Mouse (Mus musculus) left cerebral cortex, adult 8-10 months (tissue): ENCODE measurements around the gene Wrnip1. TPM values are rescaled to one million over a fixed set of nuclear protein-coding genes. Genes with fewer than 3 reads are reported as not detected.

ENCODE experiments used
- DNase-seq, 2 experiments: peaks; one replicate each; pipeline ENCODE4 v3.0.0; 2022; ENCODE audit warnings: low spot score in 2 of 2
- total RNA-seq, 4 experiments: library from RNA; stranded (reverse); gene quantifications; 2 replicates each; pipeline ENCODE4 v1.2.4; 2022

The Wrnip1 gene
- 10 to 100 TPM; 53.1 to 65.3 (median 59.2) TPM for total RNA-seq

DNA sequence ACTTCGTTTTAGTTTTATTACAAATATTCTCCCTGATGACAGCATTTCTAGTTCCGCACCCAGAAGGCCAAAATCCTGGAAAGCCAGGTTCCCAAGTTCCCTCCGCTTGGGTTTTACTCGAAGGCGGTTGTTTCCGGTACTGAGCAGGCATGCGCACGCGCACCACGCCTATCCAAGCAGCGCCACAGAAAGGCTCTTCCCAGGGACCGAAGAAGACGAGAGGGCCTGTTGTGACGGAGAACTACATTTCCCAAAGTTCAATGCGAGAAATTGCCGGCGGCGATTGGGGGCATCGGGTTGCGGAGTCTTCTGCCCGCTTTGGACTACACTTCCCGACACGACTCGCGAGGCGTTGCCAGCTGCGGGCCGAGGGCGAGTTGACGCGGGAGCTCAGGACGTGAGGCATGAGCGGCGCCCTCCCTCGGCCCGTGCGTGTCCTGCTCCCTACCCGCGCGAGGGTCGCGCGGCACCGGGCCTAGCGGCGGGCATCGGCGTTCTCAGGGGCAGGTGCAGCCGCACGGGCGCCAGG, at the start of gene Wrnip1:
Gene Wrnip1 (plus strand): TSS at position 346 of the 529 bp plus-strand sequence.
- DNase-seq, result peak; percentile 89 to 99

DNA sequence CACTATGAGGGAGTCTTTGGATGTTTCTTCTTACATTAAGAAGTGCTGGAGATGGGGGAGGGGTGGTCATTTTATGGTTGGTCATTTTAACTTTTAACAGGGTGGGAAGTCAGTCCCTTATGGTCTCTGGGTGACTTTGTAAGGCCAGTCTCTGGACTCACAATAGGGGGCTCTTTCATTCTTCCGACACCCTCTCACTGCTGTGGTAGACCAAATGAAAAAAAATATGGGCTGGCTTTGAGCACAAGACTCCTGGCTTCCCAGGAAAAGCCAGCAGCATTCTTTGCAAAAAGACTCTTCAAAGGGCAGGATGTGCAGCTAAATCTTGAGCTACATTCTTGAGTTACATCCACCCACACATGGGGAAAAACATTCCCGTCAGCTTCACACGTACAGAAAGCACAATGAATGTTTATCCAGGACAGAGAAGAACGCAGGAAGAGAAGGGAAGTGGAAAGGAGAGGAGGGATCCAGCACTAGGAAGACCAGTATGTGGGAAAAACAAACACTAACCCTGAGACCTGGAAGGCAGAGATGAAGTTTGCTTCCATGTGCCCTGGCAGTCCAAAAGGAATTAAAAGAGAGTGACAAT, 49.7 kb upstream of the Wrnip1 start:
- DNase-seq, result no peak

DNA sequence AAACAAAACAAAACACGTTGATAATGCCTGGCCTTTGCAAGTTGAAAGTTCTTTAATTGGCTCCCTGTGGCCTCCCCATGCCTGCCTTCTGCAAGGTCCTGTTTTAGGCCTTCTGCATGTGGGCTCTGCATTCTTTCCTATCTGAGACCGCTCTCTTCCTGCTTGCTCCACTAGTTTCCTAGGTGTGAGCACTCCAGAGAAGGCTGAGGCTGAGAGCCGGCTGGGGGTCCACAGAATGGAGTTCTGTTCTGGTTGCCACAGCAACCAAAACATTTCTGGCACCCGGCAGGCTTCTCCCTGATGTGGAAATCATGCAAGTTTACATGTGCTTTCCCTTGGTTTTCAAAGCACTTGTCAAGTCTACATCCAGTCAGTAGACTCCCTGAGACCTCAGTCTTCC, 42.8 kb upstream of the Wrnip1 start:
- DNase-seq, result no peak

GRCm38 (mm10) chr13:32760795-32761194, 41.0 kb upstream of the Wrnip1 start:
- DNase-seq, result no peak

GRCm38 (mm10) chr13:32763141-32763540, 38.7 kb upstream of the Wrnip1 start:
- no peak for DNase-seq

GRCm38 (mm10) chr13:32764448-32764847, 37.4 kb upstream of the Wrnip1 start:
- no peak for DNase-seq

GRCm38 (mm10) chr13:32768104-32768503, 33.7 kb upstream of the Wrnip1 start:
- DNase-seq, result peak in 1 of 2 experiments; percentile 10

DNA sequence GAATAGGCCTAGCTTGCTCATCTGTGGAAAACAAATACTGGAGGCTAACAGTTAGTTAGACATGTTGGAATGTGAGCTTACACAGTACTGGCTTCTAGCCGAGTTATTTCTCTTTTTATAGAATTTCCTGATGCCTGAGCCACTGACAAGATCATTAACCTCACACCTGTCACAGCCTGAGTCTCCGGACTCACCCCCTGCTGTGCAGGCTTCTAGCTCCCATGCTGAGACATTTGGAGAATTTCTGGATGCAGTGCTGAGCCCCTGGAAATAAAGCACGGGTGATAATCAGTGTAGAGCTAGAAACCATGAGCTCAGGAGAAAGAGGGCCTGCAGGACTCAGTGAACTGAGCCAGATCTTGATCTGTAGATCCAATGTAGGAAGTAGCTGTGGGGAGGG, 31.9 kb upstream of the Wrnip1 start:
- DNase-seq, result no peak

DNA sequence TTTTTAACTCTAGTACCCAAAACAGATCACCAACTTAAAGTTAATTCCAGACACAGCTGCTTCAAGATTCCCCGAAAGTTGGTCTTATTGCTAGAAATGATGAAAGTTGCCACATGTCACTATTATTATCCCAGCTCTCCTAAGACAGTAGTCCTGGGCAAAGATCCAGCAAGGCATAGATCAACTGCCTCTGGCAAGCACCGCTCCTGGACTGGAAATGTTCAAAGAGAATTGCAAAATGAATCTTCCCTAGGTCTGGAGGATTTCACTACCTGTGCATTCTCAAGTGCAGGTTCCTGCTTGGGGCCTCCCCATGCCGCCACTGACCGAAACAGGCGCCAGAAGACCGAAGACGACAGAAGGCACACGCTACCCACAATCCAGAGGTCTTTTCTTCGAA, 25.9 kb upstream of the Wrnip1 start:
- DNase-seq, result no peak

- DNase-seq, result no peak
Observed at GRCm38 (mm10) chr13:32776350-32776749, 25.5 kb upstream of the Wrnip1 start.

- no peak for DNase-seq
Observed at GRCm38 (mm10) chr13:32778861-32779260, 23.0 kb upstream of the Wrnip1 start.

DNA sequence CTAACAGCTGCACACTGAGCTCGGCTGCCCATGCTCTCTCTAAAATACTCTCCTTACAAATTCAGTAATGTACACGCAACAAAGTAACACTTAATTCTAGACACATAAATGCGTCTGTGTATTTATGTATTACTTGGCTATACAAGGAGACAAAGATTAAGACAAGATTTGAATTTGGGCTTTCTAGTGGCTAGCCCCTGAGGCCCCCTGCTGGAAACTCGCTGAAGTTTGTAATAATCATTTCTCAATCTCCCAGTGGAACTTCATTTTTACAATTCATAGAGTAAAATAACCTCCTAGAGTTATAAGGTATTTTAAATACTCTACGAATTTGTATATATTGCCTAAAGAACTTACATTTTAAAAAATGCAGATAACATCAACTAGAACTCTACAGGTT, 18.8 kb upstream of the Wrnip1 start:
- DNase-seq, result no peak

DNA sequence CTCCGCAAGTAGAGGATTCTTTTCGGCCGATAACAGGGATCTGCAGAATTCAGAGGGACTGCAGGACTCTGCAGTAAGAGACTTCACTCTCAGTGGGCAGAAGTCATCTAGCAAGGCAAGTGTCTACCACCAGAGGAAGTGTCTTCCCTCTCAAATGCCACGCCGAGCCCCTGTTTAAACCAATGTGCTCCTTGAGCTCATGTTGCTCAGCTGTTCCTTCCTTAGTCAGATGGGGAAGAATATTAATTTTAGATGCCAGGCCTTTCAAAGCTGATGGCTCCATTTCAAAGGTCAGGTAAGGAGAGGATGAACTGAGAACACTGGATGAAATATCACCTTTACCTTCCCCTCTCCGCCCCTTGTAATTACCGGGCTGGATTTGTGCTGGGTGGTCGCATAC, 18.0 kb upstream of the Wrnip1 start, which contains the start of gene Mylk4:
Gene Mylk4 (minus strand): TSS at position 139 of the 400 bp plus-strand sequence.
- DNase-seq, result no peak

- no peak for DNase-seq
Observed at GRCm38 (mm10) chr13:32787584-32787983, 14.3 kb upstream of the Wrnip1 start.

DNA sequence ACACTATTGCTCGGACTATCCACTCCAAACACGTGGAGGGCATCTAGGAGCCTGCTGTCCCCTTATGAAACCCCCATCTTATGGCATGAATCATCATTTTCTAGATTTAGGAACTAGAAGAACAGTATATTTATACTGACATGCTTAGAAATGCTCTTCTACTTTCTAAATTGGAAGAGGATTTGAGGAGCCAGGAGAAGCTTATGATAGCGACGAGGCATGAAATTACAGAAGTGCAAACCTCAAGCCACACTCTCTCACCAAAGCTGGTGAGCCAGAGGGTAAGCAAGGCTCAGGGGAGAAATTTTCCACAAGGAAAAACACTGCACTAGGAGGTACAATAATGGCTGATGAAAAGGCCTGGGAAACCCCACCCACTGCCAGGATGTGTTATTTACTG, 12.1 kb upstream of the Wrnip1 start:
- no peak for DNase-seq

- DNase-seq, result no peak
Observed at GRCm38 (mm10) chr13:32794619-32795018, 7.2 kb upstream of the Wrnip1 start.

GRCm38 (mm10) chr13:32795166-32795565, 6.7 kb upstream of the Wrnip1 start:
- DNase-seq, result no peak

DNA sequence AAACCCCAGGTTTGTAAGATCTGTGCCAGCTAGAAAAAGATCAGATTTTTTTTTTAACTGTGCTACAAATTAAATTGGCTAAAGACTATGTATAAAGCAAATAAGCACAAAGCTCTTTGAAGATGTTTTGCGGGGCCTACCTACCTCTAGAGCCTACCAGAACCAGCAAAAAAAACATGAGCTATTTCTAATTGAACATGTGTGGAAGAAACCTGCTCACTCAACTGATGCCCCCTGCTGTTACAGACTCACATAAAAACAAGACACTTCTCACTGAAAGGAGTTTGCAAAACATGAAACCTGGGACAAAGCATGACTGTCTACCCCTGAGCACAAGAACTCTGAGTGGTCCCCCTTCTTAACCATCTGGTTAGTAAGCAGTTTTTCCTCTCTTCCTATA, 4.8 kb upstream of the Wrnip1 start:
- no peak for DNase-seq

- no peak for DNase-seq
Observed at GRCm38 (mm10) chr13:32799131-32799530, 2.7 kb upstream of the Wrnip1 start.

DNA sequence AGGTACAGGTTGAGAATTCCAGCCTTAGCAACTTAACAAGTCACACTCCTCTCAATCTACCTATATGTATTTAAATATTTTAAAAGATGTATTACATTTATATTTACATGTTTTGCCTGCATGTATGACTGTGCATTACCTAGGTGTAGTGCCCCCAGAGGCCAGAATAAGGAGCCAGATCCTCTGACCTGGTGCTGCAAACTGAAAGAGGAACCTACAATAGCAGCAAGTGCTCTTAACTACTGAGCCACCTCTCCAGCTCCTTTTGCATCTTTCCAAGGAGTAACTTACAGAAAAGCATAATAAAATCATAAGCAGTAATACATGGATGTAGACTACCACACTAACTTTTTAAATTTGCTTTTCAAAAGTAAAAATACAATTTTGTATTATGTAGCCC, 979 bp upstream of the Wrnip1 start:
- DNase-seq, result no peak

DNA sequence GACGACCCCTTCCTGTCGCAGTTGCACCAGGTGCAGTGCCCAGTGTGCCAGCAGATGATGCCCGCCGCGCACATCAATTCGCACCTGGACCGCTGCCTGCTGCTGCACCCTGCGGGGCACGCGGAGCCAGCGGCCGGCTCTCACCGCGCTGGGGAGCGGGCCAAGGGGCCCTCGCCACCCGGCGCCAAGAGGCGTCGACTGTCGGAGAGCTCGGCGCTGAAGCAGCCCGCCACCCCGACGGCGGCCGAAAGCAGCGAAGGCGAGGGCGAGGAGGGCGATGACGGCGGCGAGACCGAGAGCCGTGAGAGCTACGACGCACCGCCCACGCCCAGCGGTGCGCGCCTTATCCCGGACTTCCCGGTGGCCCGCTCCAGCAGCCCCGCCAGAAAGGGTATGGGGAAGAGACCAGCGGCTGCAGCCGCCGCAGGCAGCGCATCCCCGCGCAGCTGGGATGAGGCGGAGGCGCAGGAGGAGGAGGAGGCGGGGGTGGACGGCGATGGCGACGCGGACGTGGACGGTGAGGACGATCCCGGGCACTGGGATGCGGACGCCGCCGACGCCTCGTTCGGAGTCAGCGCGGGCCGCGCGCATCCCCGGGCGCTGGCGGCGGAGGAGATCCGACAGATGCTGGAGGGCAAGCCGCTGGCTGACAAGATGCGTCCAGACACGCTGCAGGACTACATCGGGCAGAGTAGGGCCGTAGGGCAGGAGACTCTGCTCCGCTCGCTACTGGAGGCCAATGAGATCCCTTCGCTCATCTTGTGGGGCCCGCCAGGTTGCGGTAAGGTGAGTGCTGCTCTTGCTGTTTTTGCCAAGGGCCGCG, 632 bp downstream of the Wrnip1 start, which contains the start of gene D930007J09Rik:
Gene D930007J09Rik (minus strand): TSS at position 591 of the 823 bp plus-strand sequence.
- peak; percentile 44 to 58 for DNase-seq

- no peak for DNase-seq
Observed at GRCm38 (mm10) chr13:32803701-32804345, 2.0 kb downstream of the Wrnip1 start.
